Mouse (Mus musculus) G1E (cell line): ENCODE data around the gene Marco. TPM values are rescaled to one million over a fixed set of nuclear protein-coding genes. Genes with fewer than 3 reads are reported as not detected.

ENCODE experiments used
- ATAC-seq: 2 replicates; pipeline ENCODE4 v1.8.0; 2016; ENCODE audit warnings: mild to moderate bottlenecking; ENCODE audit not compliant: insufficient number of reproducible peaks, poor library complexity, low FRiP score, severe bottlenecking; ENCODE audit errors: extremely low read depth
- DNase-seq: peaks from one replicate; pipeline ENCODE4 v3.0.0; 2012; ENCODE audit warnings: low spot score
- H3K27me3 ChIP-seq: 2 replicates; pipeline ENCODE4 v1.6.1; 2012; ENCODE audit warnings: mild to moderate bottlenecking, low read length, inconsistent platforms; ENCODE audit not compliant: insufficient read depth
- H3K36me3 ChIP-seq: replicated peaks from 2 replicates; pipeline ENCODE3; 2012; ENCODE audit warnings: mild to moderate bottlenecking, inconsistent platforms
- H3K4me1 ChIP-seq: 2 replicates; pipeline ENCODE4 v1.6.1; 2012; ENCODE audit warnings: low read depth, low read length, inconsistent platforms, mixed read lengths; ENCODE audit not compliant: insufficient read depth
- H3K4me3 ChIP-seq: 2 replicates; pipeline ENCODE4 v1.5.1; 2012; ENCODE audit warnings: low read depth, mild to moderate bottlenecking, inconsistent platforms, low read length, moderate library complexity, mixed read lengths
- H3K9me3 ChIP-seq: replicated peaks from 2 replicates; pipeline ENCODE4 v1.6.1; 2012; ENCODE audit warnings: inconsistent platforms
- CTCF ChIP-seq: IDR thresholded peaks from 2 replicates; pipeline ENCODE4 v1.5.1; 2012; ENCODE audit warnings: low read depth, low read length, inconsistent platforms, mixed read lengths
- GATA1 ChIP-seq: IDR thresholded peaks from 2 replicates; pipeline ENCODE4 v1.6.1; 2012; ENCODE audit warnings: borderline replicate concordance, low read length, inconsistent platforms, mixed read lengths
- GATA2 ChIP-seq: IDR thresholded peaks from 2 replicates; pipeline ENCODE4 v1.6.1; 2012; ENCODE audit warnings: low read depth, low read length, inconsistent platforms, borderline replicate concordance
- POLR2AphosphoS5 ChIP-seq: IDR thresholded peaks from 2 replicates; pipeline ENCODE4 v1.6.1; 2012; ENCODE audit warnings: low read depth, low read length, inconsistent platforms; ENCODE audit not compliant: insufficient replicate concordance
- TAL1 ChIP-seq: conservative IDR thresholded peaks from 2 replicates; pipeline ENCODE4 v1.6.1; 2012; ENCODE audit warnings: low read depth, low read length, inconsistent platforms, mixed read lengths
- polyA plus RNA-seq: library from polyadenylated mRNA; stranded (reverse); fragments of >175 nt; gene quantifications from 2 replicates; pipeline ENCODE4 v1.2.3, GENCODE M21; 2012
- total RNA-seq, 2 experiments: library from RNA; stranded (forward) in 1 of 2; stranded (reverse) in 1 of 2; fragments of 200-1000 nt in 1 of 2; fragments of >200 nt in 1 of 2; fragmentation: Nextera tagmentation in 1 of 2; gene quantifications; 2 replicates each; pipeline ENCODE4 v1.2.3; 2014 to 2017

Marco gene
- total and polyA plus RNA-seq, 3 experiments, result 0.11 TPM; not detected in 2

- TF ChIP-seq CTCF (no peak), TAL1 (no peak), GATA2 (no peak), GATA1 (no peak), POLR2AphosphoS5 (no peak)
Observed at GRCm38 (mm10) chr1:120451486-120452270, 53.1 kb downstream of the Marco start.

GRCm38 (mm10) chr1:120449662-120450061 is 55.2 kb downstream of the Marco start:
- ATAC-seq, result no peak

More at GRCm38 (mm10) chr1:120451486-120452270, 53.1 kb downstream of the Marco start:
- DNase-seq, result no peak
- H3K27me3 ChIP-seq, result no peaks in the 10 kb centered on the region
- H3K4me3 ChIP-seq, result no peak overlapping the region
- no peaks in the 10 kb centered on the region for H3K4me1 ChIP-seq
- ATAC-seq, result no peak
- peaks cover 48% of the 10 kb centered on the region for H3K9me3 ChIP-seq
- H3K36me3 ChIP-seq, result no peaks in the 10 kb centered on the region

GRCm38 (mm10) chr1:120443228-120443639 is 61.6 kb downstream of the Marco start:
- Histone ChIP-seq H3K36me3 (no peaks in the 10 kb centered on the region), H3K4me3 (no peak overlapping the region), H3K9me3 (peaks cover 31% of the 10 kb centered on the region), H3K4me1 (no peaks in the 10 kb centered on the region), H3K27me3 (no peaks in the 10 kb centered on the region)
- no peak for DNase-seq
- TF ChIP-seq POLR2AphosphoS5 (no peak), GATA2 (no peak), CTCF (no peak), TAL1 (no peak), GATA1 (no peak)
- ATAC-seq, result no peak

More at GRCm38 (mm10) chr1:120449662-120450061, 55.2 kb downstream of the Marco start:
- no peak for DNase-seq
- H3K4me3 ChIP-seq, result no peak overlapping the region
- TF ChIP-seq GATA2 (no peak), CTCF (no peak), POLR2AphosphoS5 (no peak), GATA1 (no peak), TAL1 (no peak)
- no peaks in the 10 kb centered on the region for H3K36me3 ChIP-seq
- no peaks in the 10 kb centered on the region for H3K27me3 ChIP-seq
- no peaks in the 10 kb centered on the region for H3K4me1 ChIP-seq
- H3K9me3 ChIP-seq, result peaks cover 36% of the 10 kb centered on the region

- Histone ChIP-seq H3K9me3 (peaks cover 45% of the 10 kb centered on the region), H3K27me3 (no peaks in the 10 kb centered on the region), H3K36me3 (no peaks in the 10 kb centered on the region), H3K4me3 (no peak overlapping the region), H3K4me1 (no peaks in the 10 kb centered on the region)
- TF ChIP-seq GATA2, result no peak
- TF ChIP-seq TAL1, result no peak
- no peak for TF ChIP-seq POLR2AphosphoS5
- TF ChIP-seq GATA1, result no peak
- TF ChIP-seq CTCF, result no peak
- ATAC-seq (no peak), DNase-seq (no peak)
Observed at GRCm38 (mm10) chr1:120441587-120441986, 63.2 kb downstream of the Marco start.

- Histone ChIP-seq H3K4me1 (no peaks in the 10 kb centered on the region), H3K9me3 (peaks cover 78% of the 10 kb centered on the region), H3K27me3 (no peaks in the 10 kb centered on the region), H3K4me3 (no peak overlapping the region), H3K36me3 (no peaks in the 10 kb centered on the region)
- TF ChIP-seq GATA1, result no peak
- no peak for TF ChIP-seq GATA2
- TF ChIP-seq TAL1, result no peak
- TF ChIP-seq POLR2AphosphoS5, result no peak
- TF ChIP-seq CTCF, result no peak
- DNase-seq (no peak), ATAC-seq (no peak)
Observed at GRCm38 (mm10) chr1:120435591-120435990, 69.2 kb downstream of the Marco start.

- H3K27me3 ChIP-seq, result no peaks in the 10 kb centered on the region
- H3K4me3 ChIP-seq, result no peak overlapping the region
- ATAC-seq (no peak), DNase-seq (no peak)
- H3K9me3 ChIP-seq, result peaks cover 71% of the 10 kb centered on the region
- no peaks in the 10 kb centered on the region for H3K36me3 ChIP-seq
- TF ChIP-seq TAL1 (no peak), CTCF (no peak), GATA1 (no peak), POLR2AphosphoS5 (no peak), GATA2 (no peak)
- H3K4me1 ChIP-seq, result no peaks in the 10 kb centered on the region
Observed at GRCm38 (mm10) chr1:120430171-120430570, 74.7 kb downstream of the Marco start.
